Mouse (Mus musculus) layer of hippocampus, adult 6 months (tissue): ENCODE results near the gene Ankrd66. TPM values are rescaled to one million over a fixed set of nuclear protein-coding genes. Genes with fewer than 3 reads are reported as not detected.

Experiments
- long read RNA-seq, 2 experiments: library from polyadenylated mRNA; unstranded; transcript quantifications; one replicate each; pipeline ENCODE4 v2.0.0; 2019 to 2020
- polyA plus RNA-seq: library from polyadenylated mRNA; unstranded; fragments of <200 nt; fragmentation: Nextera tagmentation; gene quantifications from 2 replicates; pipeline ENCODE4 v1.2.3, GENCODE M21; 2021

Gene Ankrd66
- 1.4 and 1.7 TPM in 2 replicates for polyA plus RNA-seq
- long read RNA-seq, experiment 1, partial matches to known transcripts: 1 of 1 reads
- long read RNA-seq, experiment 1, other reads (novel, unspliced or antisense): 0 of 1 reads
- long read RNA-seq, experiment 2: 0 reads

GRCm38 (mm10) chr17:43543539-43543938 is at the start of gene Ankrd66:
Gene Ankrd66, minus strand, starts transcription at chr17:43543639.

GRCm38 (mm10) chr17:43567992-43568888 is 24.8 kb upstream of the Ankrd66 start, which contains the start of gene Pla2g7:
Gene Pla2g7, plus strand, starts transcription at chr17:43568098.

GRCm38 (mm10) chr17:43502592-43502991 is 40.8 kb downstream of the Ankrd66 start, which contains the start of gene Mep1a:
Gene Mep1a, minus strand, starts transcription at chr17:43502812.

Other genes with a start within 250 kb of the Ankrd66 start
- gene Adgrf5, start 183.2 kb downstream of the Ankrd66 start, polyA plus RNA-seq: 3.6 and 5.5 TPM in 2 replicates
- not detected in 2 replicates for gene Mep1a, start 40.8 kb downstream of the Ankrd66 start, polyA plus RNA-seq
- 267 and 317 TPM in 2 replicates for gene Pla2g7, start 24.5 kb upstream of the Ankrd66 start, polyA plus RNA-seq
- gene Tdrd6, start 86.7 kb upstream of the Ankrd66 start, polyA plus RNA-seq: 0.14 and 0.16 TPM in 2 replicates
- gene Slc25a27, start 123.6 kb upstream of the Ankrd66 start, polyA plus RNA-seq: 15.3 and 17.5 TPM in 2 replicates
- gene Cyp39a1, start 123.8 kb upstream of the Ankrd66 start, polyA plus RNA-seq: 0.35 and 1.3 TPM in 2 replicates